8 mouse cellular contexts compared by ENCODE assay signal in genomic region chr11:6654903-6655302, GRCm38 (mm10). TPM values are rescaled to one million over a fixed set of nuclear protein-coding genes. Genes with fewer than 3 reads are reported as not detected.
DNase-seq lines count a peak whose midpoint lies in the region; ATAC-seq lines count a peak whose summit lies in the region.

No protein-coding gene starts in this region.

- no peak overlapping the region for H3K4me2 ChIP-seq in hindbrain, embryonic 13.5 days

- no peak overlapping the region for H3K27ac ChIP-seq in forebrain, embryonic 10.5 days
- H3K27ac ChIP-seq in hindbrain, embryonic 13.5 days = no peak overlapping the region

- no peaks in the 10 kb centered on the region for H3K36me3 ChIP-seq in forebrain, embryonic 10.5 days (replicated peaks)
- no peaks in the 10 kb centered on the region for H3K36me3 ChIP-seq in hindbrain, embryonic 13.5 days

- peak; percentile 53 for DNase-seq in MEL-GATA-1-ER (ENCODE audit: extremely low read depth, low read depth)
- peak; percentile 64 for DNase-seq in c-Kit-negative CD71-positive TER-119-positive erythroid progenitor cells, embryonic 14.5 days (ENCODE audit: low read depth, low spot score)
- peak; percentile 83 for DNase-seq in forebrain, embryonic 10.5 days (ENCODE audit: extremely low spot score, low spot score)
- DNase-seq in layer of hippocampus, postnatal 14 days (ENCODE audit: low spot score in 2 of 2) = peak; percentile 73 to 90
- peak; percentile 93 for DNase-seq in lung, postnatal 36 days
- DNase-seq in right cerebral cortex, adult 2 months (ENCODE audit: low spot score in 2 of 2) = peak; percentile 90 to 95
- peak; percentile 39 to 79 for DNase-seq in urinary bladder, postnatal 4 days (ENCODE audit: low spot score in 2 of 2)

- H3K27me3 ChIP-seq in forebrain, embryonic 10.5 days (ENCODE audit: poor library complexity, severe bottlenecking) = peaks cover 31% of the 10 kb centered on the region
- H3K27me3 ChIP-seq in hindbrain, embryonic 13.5 days = peaks cover 8% of the 10 kb centered on the region; the same call in 1 of the 2 replicates

- no peak overlapping the region for H3K4me3 ChIP-seq in forebrain, embryonic 10.5 days
- H3K4me3 ChIP-seq in hindbrain, embryonic 13.5 days = no peak overlapping the region

- no peaks in the 10 kb centered on the region for H3K9me3 ChIP-seq in forebrain, embryonic 10.5 days
- H3K9me3 ChIP-seq in hindbrain, embryonic 13.5 days = no peaks in the 10 kb centered on the region

- ATAC-seq in hindbrain, embryonic 13.5 days (ENCODE audit: low FRiP score) = peak; percentile 62

- 0% methylated on average over 2 of the region's 2 CpGs for WGBS in forebrain, embryonic 10.5 days
- WGBS in hindbrain, embryonic 13.5 days = 1% methylated on average over 2 of the region's 2 CpGs

- peaks cover 25% of the 10 kb centered on the region for H3K4me1 ChIP-seq in forebrain, embryonic 10.5 days
- H3K4me1 ChIP-seq in hindbrain, embryonic 13.5 days (replicated peaks) = peaks cover 19% of the 10 kb centered on the region

- H3K9ac ChIP-seq in hindbrain, embryonic 13.5 days = no peak overlapping the region

RNA-seq across cellular contexts. Expression of gene Ramp3, which starts 3.4 kb away (rescaled TPM):
- polyA plus RNA-seq in forebrain, embryonic 10.5 days (2016; fragmentation: Nextera tagmentation; extraction: Ambion mirVana) = 5.4 and 5.6 TPM in 2 replicates
- 22.1 and 24.6 TPM in 2 replicates for polyA plus RNA-seq in hindbrain, embryonic 13.5 days (2015; fragmentation: Nextera tagmentation; extraction: Ambion mirVana)
- total RNA-seq in layer of hippocampus, postnatal 14 days (2021) = 10 to 100 TPM in 1 of 2 experiments, 1 to 10 TPM in 1; 5.6 to 11.9 TPM

RNA-seq across cellular contexts. Expression of gene Wap, which starts 16.5 kb away (rescaled TPM):
- polyA plus RNA-seq in forebrain, embryonic 10.5 days (2016; fragmentation: Nextera tagmentation; extraction: Ambion mirVana) = not detected in 2 replicates
- not detected in 2 replicates for polyA plus RNA-seq in hindbrain, embryonic 13.5 days (2015; fragmentation: Nextera tagmentation; extraction: Ambion mirVana)
- total RNA-seq in layer of hippocampus, postnatal 14 days (2021) = not detected

RNA-seq across cellular contexts. Expression of gene Tbrg4, which starts 29.0 kb away (rescaled TPM):
- polyA plus RNA-seq in forebrain, embryonic 10.5 days (2016; fragmentation: Nextera tagmentation; extraction: Ambion mirVana) = 71.2 and 80.0 TPM in 2 replicates
- 29.2 and 34.0 TPM in 2 replicates for polyA plus RNA-seq in hindbrain, embryonic 13.5 days (2015; fragmentation: Nextera tagmentation; extraction: Ambion mirVana)
- 10 to 100 TPM; 47.2 to 52.5 TPM for total RNA-seq in layer of hippocampus, postnatal 14 days (2021)

RNA-seq across cellular contexts. Expression of gene Nacad, which starts 49.0 kb away (rescaled TPM):
- 6.2 and 7.1 TPM in 2 replicates for polyA plus RNA-seq in forebrain, embryonic 10.5 days (2016; fragmentation: Nextera tagmentation; extraction: Ambion mirVana)
- 87.6 and 90.0 TPM in 2 replicates for polyA plus RNA-seq in hindbrain, embryonic 13.5 days (2015; fragmentation: Nextera tagmentation; extraction: Ambion mirVana)
- 10 to 100 TPM; 58.1 to 61.9 TPM for total RNA-seq in layer of hippocampus, postnatal 14 days (2021)
